Mouse (Mus musculus): ENCODE measurements at regions not wholly inside any gene's neighbourhood (a gene's known extent, or its start where the extent isn't known, plus 50 kb on each side); places are given as distances from the start of the nearest gene placed in this dataset.

DNA sequence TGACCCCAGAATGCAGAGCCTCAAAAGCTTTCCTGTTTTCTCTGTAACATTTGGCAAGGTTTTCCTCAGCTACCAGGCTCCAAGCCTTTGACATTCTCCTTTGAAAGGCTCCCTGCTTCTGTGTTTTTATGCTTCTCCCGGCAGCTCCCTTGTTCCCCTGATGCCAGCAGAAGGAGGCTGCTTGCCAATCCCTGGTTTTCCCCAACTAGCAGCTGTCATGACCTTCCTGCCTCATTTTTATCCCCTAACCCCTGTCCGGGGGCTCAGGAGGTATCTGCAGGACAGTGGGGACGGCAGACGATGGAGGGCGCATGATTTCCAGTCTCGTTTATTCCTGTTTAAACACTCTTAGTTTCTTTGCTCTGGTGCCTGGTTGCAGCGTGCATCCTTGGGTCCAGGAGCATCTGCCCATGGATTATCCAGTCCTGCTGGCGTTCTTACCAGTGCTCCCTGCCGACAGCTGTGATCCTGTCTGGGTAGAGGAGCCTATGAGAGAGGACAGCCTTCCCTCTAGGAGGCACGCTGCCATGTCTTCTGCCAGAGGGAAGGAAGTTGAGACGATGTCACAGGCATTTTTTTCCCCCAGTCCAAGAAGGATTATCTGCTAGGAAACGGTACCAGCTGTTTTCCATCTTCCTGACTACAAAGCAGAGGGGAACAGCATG lies 285.8 kb upstream of the Ubash3b start:
- DNase-seq (ENCODE audit: low spot score), result no peak
- H3K9me3 ChIP-seq (replicated peaks), result no peaks in the 10 kb centered on the region
- H3K4me3 ChIP-seq (ENCODE audit: low read depth, low read length), result no peak overlapping the region
- H3K27me3 ChIP-seq (ENCODE audit: insufficient read depth, low read length), result no peaks in the 10 kb centered on the region
- no peaks in the 10 kb centered on the region for H3K36me3 ChIP-seq (replicated peaks)
- no peak for ATAC-seq (ENCODE audit: extremely low read depth, insufficient number of reproducible peaks, low FRiP score, poor library complexity, severe bottlenecking)
- no peaks in the 10 kb centered on the region for H3K4me1 ChIP-seq (ENCODE audit: insufficient read depth, low read depth, low read length)
- no peak for TF ChIP-seq CTCF (IDR thresholded peaks at IDR 0.05; ENCODE audit: low read depth, low read length)
- TF ChIP-seq GATA2 (IDR thresholded peaks at IDR 0.05; ENCODE audit: borderline replicate concordance, low read depth, low read length), result no peak
- no peak for TF ChIP-seq TAL1 (conservative IDR thresholded peaks at IDR 0.05; ENCODE audit: low read depth, low read length)
- no peak for TF ChIP-seq POLR2AphosphoS5 (IDR thresholded peaks at IDR 0.05; ENCODE audit: insufficient replicate concordance, low read depth, low read length)
- TF ChIP-seq GATA1 (IDR thresholded peaks at IDR 0.05; ENCODE audit: borderline replicate concordance, low read length), result no peak

DNA sequence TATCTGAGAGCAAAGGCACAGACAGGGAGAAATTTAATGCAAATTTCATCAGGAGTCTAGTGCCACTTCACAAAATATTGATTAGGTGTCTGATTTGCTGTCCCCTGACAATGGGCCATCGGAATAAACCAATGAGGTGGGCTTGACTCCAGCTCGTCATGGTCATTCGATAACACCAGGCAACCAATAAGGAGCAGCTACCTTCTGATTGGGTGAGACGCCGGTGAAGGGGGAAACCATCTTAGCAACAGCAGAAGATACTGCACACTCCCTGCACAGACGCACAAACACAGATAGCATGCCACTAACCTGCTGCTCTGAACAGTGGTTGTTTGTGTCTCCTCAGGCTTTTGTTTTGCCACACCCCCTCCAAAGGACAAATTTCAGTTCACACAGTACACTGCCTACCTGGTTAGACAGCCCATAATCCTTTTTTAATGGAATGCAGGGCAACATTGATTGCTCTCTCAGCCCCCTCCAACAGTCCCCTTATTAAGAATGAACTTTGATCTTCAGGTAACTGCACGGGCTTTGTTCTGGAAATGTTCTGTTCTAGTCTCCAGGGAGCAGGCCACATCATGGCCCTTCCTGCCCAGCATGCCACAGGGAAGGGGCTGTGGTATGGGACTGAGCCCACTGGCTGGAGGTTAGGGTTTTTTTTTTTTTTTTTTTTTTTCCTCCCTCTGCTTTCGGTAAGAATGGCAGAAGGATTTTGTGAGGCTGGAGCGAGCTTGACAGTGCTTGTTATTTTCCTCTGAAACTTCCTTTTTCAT lies 285.1 kb upstream of the Ubash3b start:
- ATAC-seq (ENCODE audit: extremely low read depth, insufficient number of reproducible peaks, low FRiP score, poor library complexity, severe bottlenecking), result no peak

DNA sequence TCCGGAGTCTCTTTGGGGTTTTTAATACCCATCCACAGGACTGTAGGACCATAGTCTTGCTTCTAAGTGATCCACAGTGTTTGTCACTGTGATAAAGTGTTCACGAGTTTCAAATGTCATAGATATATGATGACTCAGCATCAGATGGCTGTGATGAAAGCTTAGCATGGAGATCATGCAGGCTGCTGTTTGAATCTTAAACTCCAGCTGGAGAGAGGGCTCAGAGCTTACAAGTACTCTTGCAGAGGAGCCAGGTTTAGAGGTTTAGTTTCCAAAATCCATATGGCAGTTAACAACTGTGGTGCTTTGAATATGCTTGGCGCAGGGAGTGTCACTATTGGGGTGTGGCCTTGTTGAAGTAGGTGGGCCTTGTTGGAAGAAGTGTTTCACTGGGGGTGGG lies 280.9 kb upstream of the Ubash3b start:
- no peak for ATAC-seq (ENCODE audit: extremely low read depth, insufficient number of reproducible peaks, low FRiP score, poor library complexity, severe bottlenecking)
- no peaks in the 10 kb centered on the region for H3K4me1 ChIP-seq (ENCODE audit: insufficient read depth, low read depth, low read length)

More for the DNA sequence above, 285.1 kb upstream of the Ubash3b start:
- no peak for DNase-seq (ENCODE audit: low spot score)
- Histone ChIP-seq H3K27me3 (ENCODE audit: insufficient read depth, low read length) (no peaks in the 10 kb centered on the region), H3K9me3 (replicated peaks) (no peaks in the 10 kb centered on the region), H3K36me3 (replicated peaks) (no peaks in the 10 kb centered on the region), H3K4me3 (ENCODE audit: low read depth, low read length) (no peak overlapping the region), H3K4me1 (ENCODE audit: insufficient read depth, low read depth, low read length) (no peaks in the 10 kb centered on the region)
- TF ChIP-seq CTCF (IDR thresholded peaks at IDR 0.05; ENCODE audit: low read depth, low read length) (no peak), GATA1 (IDR thresholded peaks at IDR 0.05; ENCODE audit: borderline replicate concordance, low read length) (no peak), POLR2AphosphoS5 (IDR thresholded peaks at IDR 0.05; ENCODE audit: insufficient replicate concordance, low read depth, low read length) (no peak), GATA2 (IDR thresholded peaks at IDR 0.05; ENCODE audit: borderline replicate concordance, low read depth, low read length) (no peak), TAL1 (conservative IDR thresholded peaks at IDR 0.05; ENCODE audit: low read depth, low read length) (no peak)

DNA sequence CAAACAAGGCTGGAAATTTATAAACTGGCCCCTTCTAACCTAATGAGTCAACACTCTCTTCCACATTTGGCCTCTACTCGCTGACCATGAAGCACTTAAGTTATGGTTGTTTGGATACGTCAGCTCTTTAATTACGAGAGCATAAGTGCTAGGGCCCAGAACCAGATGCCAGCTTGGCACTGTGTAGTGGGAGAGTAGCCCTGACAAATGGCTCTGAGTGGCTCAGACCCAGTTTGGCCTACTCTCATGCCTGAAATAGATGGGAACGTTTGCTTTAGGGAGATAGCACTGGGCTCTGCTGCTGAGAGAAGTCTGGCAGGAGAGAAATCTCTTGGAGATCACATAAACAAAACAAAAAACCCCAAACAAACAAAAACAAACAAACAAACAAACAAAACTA lies 278.5 kb upstream of the Ubash3b start:
- Histone ChIP-seq H3K4me3 (ENCODE audit: low read depth, low read length) (no peak overlapping the region), H3K36me3 (replicated peaks) (no peaks in the 10 kb centered on the region)
- no peak for ATAC-seq (ENCODE audit: extremely low read depth, insufficient number of reproducible peaks, low FRiP score, poor library complexity, severe bottlenecking)

More for the DNA sequence above, 280.9 kb upstream of the Ubash3b start:
- Histone ChIP-seq H3K4me3 (ENCODE audit: low read depth, low read length) (no peak overlapping the region), H3K27me3 (ENCODE audit: insufficient read depth, low read length) (no peaks in the 10 kb centered on the region), H3K9me3 (replicated peaks) (no peaks in the 10 kb centered on the region), H3K36me3 (replicated peaks) (no peaks in the 10 kb centered on the region)
- TF ChIP-seq POLR2AphosphoS5 (IDR thresholded peaks at IDR 0.05; ENCODE audit: insufficient replicate concordance, low read depth, low read length), result no peak
- TF ChIP-seq GATA1 (IDR thresholded peaks at IDR 0.05; ENCODE audit: borderline replicate concordance, low read length), result no peak
- no peak for TF ChIP-seq CTCF (IDR thresholded peaks at IDR 0.05; ENCODE audit: low read depth, low read length)
- TF ChIP-seq TAL1 (conservative IDR thresholded peaks at IDR 0.05; ENCODE audit: low read depth, low read length), result no peak
- TF ChIP-seq GATA2 (IDR thresholded peaks at IDR 0.05; ENCODE audit: borderline replicate concordance, low read depth, low read length), result no peak
- no peak for DNase-seq (ENCODE audit: low spot score)

DNA sequence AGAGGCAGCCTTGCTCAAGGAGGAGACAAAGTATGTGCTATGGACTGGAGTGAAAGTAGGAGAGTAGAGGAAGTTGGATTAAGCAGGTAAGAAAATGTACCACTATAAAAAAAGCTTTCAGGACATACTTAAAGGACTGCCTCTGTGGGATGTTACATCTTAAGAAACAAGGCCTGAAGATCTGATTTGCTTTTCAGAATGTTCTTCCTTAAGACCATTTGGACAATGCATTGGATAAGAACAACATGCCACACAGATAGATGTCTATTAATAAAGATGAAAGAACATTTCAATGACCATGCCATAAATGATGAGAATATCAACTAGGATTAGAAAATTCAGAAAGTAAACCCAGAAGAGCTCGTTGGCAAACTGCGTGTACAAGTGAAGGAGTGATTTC lies 276.6 kb upstream of the Ubash3b start:
- no peaks in the 10 kb centered on the region for H3K9me3 ChIP-seq (replicated peaks)
- no peaks in the 10 kb centered on the region for H3K27me3 ChIP-seq (ENCODE audit: insufficient read depth, low read length)
- H3K4me3 ChIP-seq (ENCODE audit: low read depth, low read length), result no peak overlapping the region
- DNase-seq (ENCODE audit: low spot score), result no peak
- ATAC-seq (ENCODE audit: extremely low read depth, insufficient number of reproducible peaks, low FRiP score, poor library complexity, severe bottlenecking), result no peak
- no peaks in the 10 kb centered on the region for H3K36me3 ChIP-seq (replicated peaks)
- no peak for TF ChIP-seq GATA2 (IDR thresholded peaks at IDR 0.05; ENCODE audit: borderline replicate concordance, low read depth, low read length)
- H3K4me1 ChIP-seq (ENCODE audit: insufficient read depth, low read depth, low read length), result no peaks in the 10 kb centered on the region

More for the DNA sequence above, 278.5 kb upstream of the Ubash3b start:
- no peak for DNase-seq (ENCODE audit: low spot score)
- Histone ChIP-seq H3K27me3 (ENCODE audit: insufficient read depth, low read length) (no peaks in the 10 kb centered on the region), H3K4me1 (ENCODE audit: insufficient read depth, low read depth, low read length) (no peaks in the 10 kb centered on the region), H3K9me3 (replicated peaks) (no peaks in the 10 kb centered on the region)
- TF ChIP-seq GATA1 (IDR thresholded peaks at IDR 0.05; ENCODE audit: borderline replicate concordance, low read length), result no peak
- no peak for TF ChIP-seq CTCF (IDR thresholded peaks at IDR 0.05; ENCODE audit: low read depth, low read length)
- TF ChIP-seq TAL1 (conservative IDR thresholded peaks at IDR 0.05; ENCODE audit: low read depth, low read length), result no peak
- TF ChIP-seq POLR2AphosphoS5 (IDR thresholded peaks at IDR 0.05; ENCODE audit: insufficient replicate concordance, low read depth, low read length), result no peak
- TF ChIP-seq GATA2 (IDR thresholded peaks at IDR 0.05; ENCODE audit: borderline replicate concordance, low read depth, low read length), result no peak

DNA sequence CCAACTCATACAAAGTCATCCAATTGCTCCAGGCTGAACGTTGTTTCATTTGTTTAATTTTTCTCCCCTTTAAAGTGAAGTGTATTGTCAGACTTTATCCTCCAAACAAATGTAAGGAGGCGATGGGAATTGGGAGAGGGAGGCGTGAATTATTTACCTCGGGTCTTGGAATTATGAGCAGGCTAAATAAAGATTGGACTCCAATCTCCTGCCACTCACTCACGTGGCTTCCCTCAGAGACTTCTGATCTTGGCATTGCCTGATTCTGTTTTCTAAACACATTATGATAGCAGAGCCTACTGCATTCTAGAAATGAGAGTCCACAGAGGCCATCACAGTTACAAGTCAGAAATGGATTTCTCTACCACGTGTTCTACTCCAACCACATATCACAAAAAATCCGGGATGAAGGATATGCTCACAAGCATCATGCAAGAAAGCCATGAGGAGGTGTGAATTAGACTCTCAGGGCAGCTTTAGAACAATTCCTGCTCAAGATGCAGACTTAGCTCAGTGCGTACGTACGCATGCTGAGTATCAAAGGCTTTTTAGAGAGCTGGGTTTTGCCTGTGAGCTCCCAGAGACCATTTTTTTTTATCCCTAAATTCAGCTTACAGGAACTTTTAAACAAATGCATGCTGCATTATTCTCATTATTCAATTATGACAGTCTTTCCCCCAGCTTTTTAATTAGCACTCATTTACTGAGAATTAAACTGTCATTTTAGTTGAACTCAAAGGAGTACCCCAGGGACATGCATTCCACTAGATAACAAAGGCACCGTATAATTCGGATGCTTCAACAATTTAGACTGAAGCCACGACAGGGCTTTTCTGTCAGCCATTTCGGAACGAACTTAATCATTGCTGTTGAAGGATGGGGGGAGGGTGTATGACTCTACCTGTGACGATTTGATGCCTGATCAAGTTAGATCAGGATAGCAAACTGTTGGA lies 269.2 kb upstream of the Ubash3b start:
- TF ChIP-seq GATA2 (IDR thresholded peaks at IDR 0.05; ENCODE audit: borderline replicate concordance, low read depth, low read length) (no peak), GATA1 (IDR thresholded peaks at IDR 0.05; ENCODE audit: borderline replicate concordance, low read length) (no peak), POLR2AphosphoS5 (IDR thresholded peaks at IDR 0.05; ENCODE audit: insufficient replicate concordance, low read depth, low read length) (no peak), TAL1 (conservative IDR thresholded peaks at IDR 0.05; ENCODE audit: low read depth, low read length) (no peak), CTCF (IDR thresholded peaks at IDR 0.05; ENCODE audit: low read depth, low read length) (no peak)
- H3K27me3 ChIP-seq (ENCODE audit: insufficient read depth, low read length), result no peaks in the 10 kb centered on the region
- no peaks in the 10 kb centered on the region for H3K9me3 ChIP-seq (replicated peaks)
- H3K4me1 ChIP-seq (ENCODE audit: insufficient read depth, low read depth, low read length), result no peaks in the 10 kb centered on the region
- no peaks in the 10 kb centered on the region for H3K36me3 ChIP-seq (replicated peaks)
- ATAC-seq (ENCODE audit: extremely low read depth, insufficient number of reproducible peaks, low FRiP score, poor library complexity, severe bottlenecking) (no peak), DNase-seq (ENCODE audit: low spot score) (no peak)
- H3K4me3 ChIP-seq (ENCODE audit: low read depth, low read length), result no peak overlapping the region

Measured in G1E (cell line).